11 mouse cellular contexts compared by ENCODE assay signal in the genomic region with DNA sequence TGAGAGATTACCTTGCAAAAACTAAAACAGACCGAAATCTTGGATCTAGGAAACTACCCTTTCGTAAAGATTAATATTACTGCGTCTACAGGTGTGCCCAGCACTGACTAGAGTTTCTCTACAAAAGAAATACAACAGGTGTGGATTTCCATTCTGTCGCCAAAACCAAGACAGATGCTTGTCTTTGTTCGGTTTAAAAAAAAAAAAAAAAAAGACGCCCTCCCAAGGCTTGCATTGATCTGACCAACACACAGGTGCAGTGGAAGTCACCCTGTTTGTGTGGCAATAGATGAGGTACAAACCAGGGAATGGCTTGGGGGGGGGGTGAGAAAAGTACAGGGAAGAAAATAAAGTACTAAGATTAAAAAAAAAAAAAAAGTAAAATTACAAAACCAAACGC. TPM values are rescaled to one million over a fixed set of nuclear protein-coding genes. Genes with fewer than 3 reads are reported as not detected.
A peak's percentile ranks its signal among the peaks of the same experiment; 100 is the strongest.
DNase-seq lines count a peak whose midpoint lies in the region; ATAC-seq and TF ChIP-seq lines count a peak whose summit lies in the region.
"Had no signal": no experiment of that assay in that cellular context is flagged by ENCODE, and none has a peak within 500 bp of the region (broad histone marks: within the 10 kb centered on the region; RNA-seq: fewer than 3 reads in every experiment).

No protein-coding gene starts in this region.

- 67% methylated on average over 7 of the region's 7 CpGs for WGBS in neural tube, embryonic 11.5 days
- WGBS in forebrain, embryonic 15.5 days = 41% methylated on average over 7 of the region's 7 CpGs
- 47% methylated on average over 7 of the region's 7 CpGs for WGBS in limb, embryonic 14.5 days
- WGBS in neural tube, embryonic 15.5 days = 53% methylated on average over 7 of the region's 7 CpGs

- peaks cover 28% of the 10 kb centered on the region for H3K4me1 ChIP-seq in neural tube, embryonic 11.5 days (ENCODE audit: control insufficient read depth, insufficient read depth, low read length)
- peaks cover 43% of the 10 kb centered on the region for H3K4me1 ChIP-seq in forebrain, embryonic 15.5 days
- peaks cover 17% of the 10 kb centered on the region for H3K4me1 ChIP-seq in limb, embryonic 14.5 days (ENCODE audit: control insufficient read depth, insufficient read depth, low read length)
- H3K4me1 ChIP-seq in neural tube, embryonic 15.5 days = peaks cover 57% of the 10 kb centered on the region

- no peak for TF ChIP-seq POLR2A in limb, embryonic 14.5 days (IDR thresholded peaks at IDR 0.05; ENCODE audit: borderline replicate concordance, extremely low read depth, insufficient read depth, insufficient read length)

- H3K9ac ChIP-seq in neural tube, embryonic 11.5 days (ENCODE audit: low read length) = no peak overlapping the region
- no peak overlapping the region for H3K9ac ChIP-seq in forebrain, embryonic 15.5 days (replicated peaks)
- H3K9ac ChIP-seq in limb, embryonic 14.5 days (ENCODE audit: low read depth, low read length, severe bottlenecking) = no peak overlapping the region
- no peak overlapping the region; the same call in 1 of the 2 replicates for H3K9ac ChIP-seq in neural tube, embryonic 15.5 days (replicated peaks)

- peak overlapping the region; percentile 94 for H3K4me2 ChIP-seq in neural tube, embryonic 11.5 days (ENCODE audit: low read depth)
- peak overlapping the region; percentile 88 for H3K4me2 ChIP-seq in forebrain, embryonic 15.5 days (replicated peaks)
- peak overlapping the region; percentile 27; the same call in 1 of the 2 replicates for H3K4me2 ChIP-seq in limb, embryonic 14.5 days (replicated peaks; ENCODE audit: low read depth, low read length, severe bottlenecking)
- H3K4me2 ChIP-seq in neural tube, embryonic 15.5 days = peak overlapping the region; percentile 93

- no peaks in the 10 kb centered on the region for H3K27me3 ChIP-seq in neural tube, embryonic 11.5 days (ENCODE audit: control insufficient read depth, insufficient read depth, low read length)
- no peaks in the 10 kb centered on the region for H3K27me3 ChIP-seq in forebrain, embryonic 15.5 days
- H3K27me3 ChIP-seq in limb, embryonic 14.5 days (ENCODE audit: control insufficient read depth, insufficient read depth, low read length) = no peaks in the 10 kb centered on the region
- H3K27me3 ChIP-seq in neural tube, embryonic 15.5 days (replicated peaks) = no peaks in the 10 kb centered on the region

- peaks cover 9% of the 10 kb centered on the region for H3K36me3 ChIP-seq in neural tube, embryonic 11.5 days (ENCODE audit: control insufficient read depth, insufficient read depth, low read length)
- peaks cover 16% of the 10 kb centered on the region for H3K36me3 ChIP-seq in forebrain, embryonic 15.5 days
- H3K36me3 ChIP-seq in limb, embryonic 14.5 days (ENCODE audit: control insufficient read depth, insufficient read depth, low read length) = peaks cover 39% of the 10 kb centered on the region
- H3K36me3 ChIP-seq in neural tube, embryonic 15.5 days = peaks cover 9% of the 10 kb centered on the region

- no peak for ATAC-seq in neural tube, embryonic 11.5 days (ENCODE audit: insufficient read depth, low FRiP score, low TSS enrichment)
- no peak for ATAC-seq in forebrain, embryonic 15.5 days (replicated peaks)
- no peak for ATAC-seq in limb, embryonic 14.5 days (ENCODE audit: low FRiP score, low read depth)
- no peak for ATAC-seq in neural tube, embryonic 15.5 days (ENCODE audit: low FRiP score)

- no peaks in the 10 kb centered on the region for H3K9me3 ChIP-seq in neural tube, embryonic 11.5 days (ENCODE audit: control insufficient read depth, low read length)
- H3K9me3 ChIP-seq in forebrain, embryonic 15.5 days = no peaks in the 10 kb centered on the region
- no peaks in the 10 kb centered on the region for H3K9me3 ChIP-seq in limb, embryonic 14.5 days (ENCODE audit: control insufficient read depth, low read length)
- H3K9me3 ChIP-seq in neural tube, embryonic 15.5 days (replicated peaks) = no peaks in the 10 kb centered on the region
- H3K9me3 ChIP-seq: heart, embryonic 10.5 days had no signal

- no peak for DNase-seq in neural tube, embryonic 11.5 days (ENCODE audit: low spot score)
- DNase-seq in neural tube, embryonic 10.5 days (ENCODE audit: extremely low spot score, low spot score) = no peak
- no peak for DNase-seq in limb, embryonic 14.5 days (ENCODE audit: low spot score)
- no peak for DNase-seq in urinary bladder, postnatal 25 days (ENCODE audit: low spot score)
- no peak for DNase-seq in urinary bladder, adult 18-20 months (ENCODE audit: low spot score in 2 of 2)
- no peak for DNase-seq in adrenal gland, postnatal 14 days
- DNase-seq: kidney, adult 11 months; right cerebral cortex, postnatal 14 days had no signal

- H3K4me3 ChIP-seq in neural tube, embryonic 11.5 days (ENCODE audit: low read depth, low read length) = 0 out of 2 replicates have a peak overlapping the region, but pooled peaks have one; percentile 98
- H3K4me3 ChIP-seq in forebrain, embryonic 15.5 days = peak overlapping the region; percentile 98; the same call in 1 of the 2 replicates
- 0 out of 2 replicates have a peak overlapping the region, but pooled peaks have one; percentile 9 for H3K4me3 ChIP-seq in limb, embryonic 14.5 days (replicated peaks; ENCODE audit: low read length)
- peak overlapping the region; percentile 11; the same call in 1 of the 2 replicates for H3K4me3 ChIP-seq in neural tube, embryonic 15.5 days (replicated peaks)

- no peak overlapping the region for H3K27ac ChIP-seq in neural tube, embryonic 11.5 days (ENCODE audit: low read depth, low read length)
- H3K27ac ChIP-seq in forebrain, embryonic 15.5 days (replicated peaks) = no peak overlapping the region
- H3K27ac ChIP-seq in limb, embryonic 14.5 days (replicated peaks; ENCODE audit: low read depth, low read length) = no peak overlapping the region
- no peak overlapping the region for H3K27ac ChIP-seq in neural tube, embryonic 15.5 days (replicated peaks)

RNA-seq across cellular contexts. Expression of gene Msi2, which starts 4.2 kb away (rescaled TPM):
- polyA plus RNA-seq in neural tube, embryonic 11.5 days (2014; fragmentation: Nextera tagmentation; extraction: Ambion mirVana) = 19.7 and 20.6 TPM in 2 replicates
- polyA plus RNA-seq in forebrain, embryonic 15.5 days (2015; fragmentation: Nextera tagmentation; extraction: Ambion mirVana) = 25.3 and 27.1 TPM in 2 replicates
- polyA plus RNA-seq in limb, embryonic 14.5 days (2012; rRNA removed) = 36.5 and 45.3 TPM in 2 replicates
- 13.9 and 14.8 TPM in 2 replicates for polyA plus RNA-seq in limb, embryonic 14.5 days (2014; fragmentation: Nextera tagmentation; extraction: Ambion mirVana)
- 17.3 and 20.7 TPM in 2 replicates for polyA plus RNA-seq in neural tube, embryonic 15.5 days (2015; fragmentation: Nextera tagmentation; extraction: Ambion mirVana)
- total RNA-seq in adrenal gland, postnatal 14 days (2021) = 181 and 193 TPM in 2 replicates

Comparison
In these comparisons a context has a peak if more than half of its experiments do, and no peak if none do; other contexts are left out.
1. H3K4me2 ChIP-seq: peak in every context shown above with its lines; median percentile 94 in neural tube, embryonic 11.5 days; 93 in neural tube, embryonic 15.5 days; 88 in forebrain, embryonic 15.5 days; 27 in limb, embryonic 14.5 days.
2. H3K4me3 ChIP-seq: peak in every context shown above with its lines; median percentile 98 in neural tube, embryonic 11.5 days; 98 in forebrain, embryonic 15.5 days; 11 in neural tube, embryonic 15.5 days; 9 in limb, embryonic 14.5 days.